Mouse (Mus musculus): ENCODE data around the gene Cbs. TPM values are rescaled to one million over a fixed set of nuclear protein-coding genes. Genes with fewer than 3 reads are reported as not detected.
A peak's percentile ranks its signal among the peaks of the same experiment; 100 is the strongest.

The Cbs gene
- polyA plus RNA-seq, 1 experiment, result 19.5 TPM

- Histone ChIP-seq H3K27me3 (ENCODE audit: control insufficient read depth, insufficient read depth, low read length, poor library complexity, severe bottlenecking) (no peaks in the 10 kb centered on the region), H3K9me3 (replicated peaks; ENCODE audit: control insufficient read depth, insufficient read depth, low read length, poor library complexity, severe bottlenecking) (no peaks in the 10 kb centered on the region)
- TF ChIP-seq EP300 (IDR thresholded peaks at IDR 0.05; ENCODE audit: insufficient read depth, low read depth, low read length) (no peak), CTCF (IDR thresholded peaks at IDR 0.05; ENCODE audit: low read depth, low read length) (no peak), POLR2A (IDR thresholded peaks at IDR 0.05; ENCODE audit: insufficient read depth, low read length) (no peak)
Measured at GRCm38 (mm10) chr17:31565141-31566056, 71.6 kb downstream of the Cbs start.

DNA sequence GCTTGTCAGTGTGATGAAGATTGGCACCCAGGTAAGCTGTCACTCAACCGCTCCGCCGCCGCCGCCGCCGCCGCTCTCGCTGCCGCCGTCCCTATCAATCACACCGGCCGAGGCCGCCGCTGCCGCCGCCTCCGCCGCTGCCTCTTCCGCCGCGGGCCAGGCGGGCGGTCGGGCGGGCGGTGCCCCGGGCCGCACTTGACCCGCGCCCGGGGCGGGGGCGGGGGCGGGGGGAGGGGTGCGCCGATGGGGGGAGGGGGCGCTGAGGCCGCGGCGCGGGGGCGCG lies 72.2 kb downstream of the Cbs start:
- Histone ChIP-seq H3K9ac (ENCODE audit: low read depth, poor library complexity, severe bottlenecking) (peak overlapping the region; percentile 98), H3K4me1 (ENCODE audit: control insufficient read depth, insufficient read depth, low read length) (peaks cover 2% of the 10 kb centered on the region), H3K27ac (ENCODE audit: insufficient read depth, low read length) (no peak overlapping the region), H3K27me3 (ENCODE audit: control insufficient read depth, insufficient read depth, low read length, poor library complexity, severe bottlenecking) (no peaks in the 10 kb centered on the region), H3K36me3 (ENCODE audit: control insufficient read depth, insufficient read depth, low read length, poor library complexity, severe bottlenecking) (no peaks in the 10 kb centered on the region), H3K9me3 (replicated peaks; ENCODE audit: control insufficient read depth, insufficient read depth, low read length, poor library complexity, severe bottlenecking) (no peaks in the 10 kb centered on the region), H3K4me3 (ENCODE audit: low read depth, low read length) (peak overlapping the region; percentile 94)
- TF ChIP-seq CTCF (IDR thresholded peaks at IDR 0.05; ENCODE audit: low read depth, low read length) (no peak), EP300 (IDR thresholded peaks at IDR 0.05; ENCODE audit: insufficient read depth, low read depth, low read length) (no peak), POLR2A (IDR thresholded peaks at IDR 0.05; ENCODE audit: insufficient read depth, low read length) (no peak)

More at GRCm38 (mm10) chr17:31565141-31566056, 71.6 kb downstream of the Cbs start:
- Histone ChIP-seq H3K9ac (ENCODE audit: low read depth, poor library complexity, severe bottlenecking) (peak overlapping the region; percentile 98), H3K4me1 (ENCODE audit: control insufficient read depth, insufficient read depth, low read length) (peaks cover 2% of the 10 kb centered on the region), H3K36me3 (ENCODE audit: control insufficient read depth, insufficient read depth, low read length, poor library complexity, severe bottlenecking) (no peaks in the 10 kb centered on the region), H3K27ac (ENCODE audit: insufficient read depth, low read length) (no peak overlapping the region), H3K4me3 (ENCODE audit: low read depth, low read length) (peak overlapping the region; percentile 94)

DNA sequence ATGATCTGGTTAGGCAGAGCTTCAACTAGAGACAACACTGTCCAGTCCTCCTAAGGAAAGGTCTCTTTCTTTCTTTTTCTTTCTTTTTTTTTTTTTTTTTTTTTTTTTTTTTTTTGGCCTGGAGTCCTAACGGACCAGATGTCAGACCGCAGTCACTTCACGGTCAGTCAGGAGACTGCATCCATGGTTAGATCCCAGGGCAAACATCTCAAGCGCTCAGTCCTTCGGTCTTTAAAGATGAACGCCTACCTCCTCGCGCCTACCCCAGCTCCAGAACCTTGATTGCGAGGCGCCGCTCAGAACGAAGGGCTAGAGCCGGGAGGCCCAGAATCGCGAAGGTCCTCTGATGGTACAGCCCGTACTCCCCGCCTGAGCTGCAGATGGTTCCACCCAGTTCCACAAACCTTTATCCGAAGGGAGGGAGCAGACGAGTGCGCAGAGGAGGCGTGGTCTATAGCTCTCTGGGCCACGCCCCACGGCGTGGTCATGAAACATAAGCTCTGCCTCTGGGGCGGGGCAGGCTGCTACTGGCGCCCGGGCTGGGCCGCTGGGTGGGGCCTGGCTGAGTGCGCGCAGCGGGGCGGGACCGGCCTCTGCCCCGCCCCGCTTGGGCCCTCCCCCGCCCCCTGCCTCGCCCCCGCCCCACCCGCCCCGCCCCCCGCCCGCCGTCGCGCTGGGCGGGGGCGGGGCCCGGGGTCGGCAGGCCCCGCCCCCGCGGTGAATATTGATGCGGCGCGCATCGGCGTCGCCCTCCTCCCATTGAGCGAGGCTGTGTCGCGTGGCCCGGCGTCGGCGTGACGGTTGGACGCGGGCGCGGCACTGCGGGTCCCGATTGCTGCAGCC lies 72.8 kb downstream of the Cbs start, which contains the start of gene Pknox1:
Gene Pknox1, plus strand, starts transcription at position 720 of the 843 bp plus-strand sequence.
- peaks cover 2% of the 10 kb centered on the region for H3K4me1 ChIP-seq (ENCODE audit: control insufficient read depth, insufficient read depth, low read length)
- H3K9me3 ChIP-seq (replicated peaks; ENCODE audit: control insufficient read depth, insufficient read depth, low read length, poor library complexity, severe bottlenecking), result no peaks in the 10 kb centered on the region
- no peak for TF ChIP-seq CTCF (IDR thresholded peaks at IDR 0.05; ENCODE audit: low read depth, low read length)
- peak; percentile 43 for TF ChIP-seq POLR2A (IDR thresholded peaks at IDR 0.05; ENCODE audit: insufficient read depth, low read length)
- H3K27me3 ChIP-seq (ENCODE audit: control insufficient read depth, insufficient read depth, low read length, poor library complexity, severe bottlenecking), result no peaks in the 10 kb centered on the region
- H3K36me3 ChIP-seq (ENCODE audit: control insufficient read depth, insufficient read depth, low read length, poor library complexity, severe bottlenecking), result no peaks in the 10 kb centered on the region
- peak within 1 kb of the TSS; percentile 98 for H3K9ac ChIP-seq (ENCODE audit: low read depth, poor library complexity, severe bottlenecking)
- H3K4me3 ChIP-seq (ENCODE audit: low read depth, low read length), result peak within 1 kb of the TSS; percentile 94
- peak within 1 kb of the TSS; percentile 51 for H3K27ac ChIP-seq (ENCODE audit: insufficient read depth, low read length)

DNA sequence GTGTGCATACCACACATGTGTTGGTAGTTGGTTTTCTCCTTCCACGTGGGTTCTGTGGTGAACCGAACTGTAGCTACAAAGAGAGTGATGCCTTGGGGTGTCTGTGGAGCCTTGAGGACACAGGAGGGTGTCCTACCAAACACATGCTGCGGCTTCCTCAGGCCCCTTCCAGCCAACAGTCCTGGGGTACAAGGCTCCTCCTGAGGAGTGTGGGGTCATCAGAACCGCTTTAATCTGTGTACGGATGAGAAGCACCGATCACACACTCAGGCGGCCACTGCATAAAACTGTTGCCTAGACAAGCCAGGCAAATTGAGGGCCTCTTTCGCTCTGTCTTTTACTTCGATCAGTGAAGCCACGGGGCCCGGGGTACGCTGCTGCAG lies 73.4 kb downstream of the Cbs start:
- Histone ChIP-seq H3K4me3 (ENCODE audit: low read depth, low read length) (peak overlapping the region; percentile 92), H3K4me1 (ENCODE audit: control insufficient read depth, insufficient read depth, low read length) (no peaks in the 10 kb centered on the region), H3K27me3 (ENCODE audit: control insufficient read depth, insufficient read depth, low read length, poor library complexity, severe bottlenecking) (no peaks in the 10 kb centered on the region), H3K9ac (ENCODE audit: low read depth, poor library complexity, severe bottlenecking) (peak overlapping the region; percentile 88), H3K9me3 (replicated peaks; ENCODE audit: control insufficient read depth, insufficient read depth, low read length, poor library complexity, severe bottlenecking) (no peaks in the 10 kb centered on the region), H3K36me3 (ENCODE audit: control insufficient read depth, insufficient read depth, low read length, poor library complexity, severe bottlenecking) (no peaks in the 10 kb centered on the region), H3K27ac (ENCODE audit: insufficient read depth, low read length) (peak overlapping the region; percentile 5)
- TF ChIP-seq CTCF (IDR thresholded peaks at IDR 0.05; ENCODE audit: low read depth, low read length) (no peak), POLR2A (IDR thresholded peaks at IDR 0.05; ENCODE audit: insufficient read depth, low read length) (no peak)

DNA sequence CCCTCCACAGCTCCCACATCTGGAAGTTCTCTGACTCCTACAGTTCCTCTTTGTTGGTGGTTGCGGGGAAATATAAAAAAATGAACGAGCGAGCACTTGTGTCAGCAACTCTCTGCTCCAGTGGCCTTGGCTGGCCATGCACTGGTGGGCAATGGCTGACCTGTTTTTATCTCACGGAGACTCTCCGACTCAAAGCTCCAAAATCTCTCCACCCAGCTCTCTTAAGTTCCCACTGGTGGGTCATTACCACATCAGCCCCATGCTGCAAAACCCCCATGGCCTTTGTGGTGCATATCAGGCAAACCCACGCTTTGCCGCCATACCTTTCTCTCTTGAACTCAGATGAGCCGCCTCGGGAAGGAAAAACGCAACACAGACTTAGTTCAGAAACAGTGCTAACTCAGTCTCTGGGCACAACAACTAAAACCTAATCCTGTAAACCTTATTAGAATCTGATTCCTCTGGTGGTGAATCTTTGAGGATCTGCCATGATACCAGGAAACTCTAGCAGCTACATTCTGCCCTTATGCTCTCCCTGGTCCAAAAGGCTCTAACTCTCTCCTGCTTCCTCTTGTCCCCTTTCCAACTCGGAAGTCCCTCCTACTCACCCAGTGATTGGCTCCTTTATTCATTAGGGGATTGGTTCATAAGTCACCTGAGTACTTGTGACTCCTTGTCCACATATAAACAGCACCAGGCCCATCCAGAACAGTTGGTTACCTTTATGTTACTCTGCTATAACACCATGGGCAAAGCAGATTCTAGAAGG lies 77.8 kb downstream of the Cbs start:
- peak overlapping the region; percentile 83 for H3K9ac ChIP-seq (ENCODE audit: low read depth, poor library complexity, severe bottlenecking)
- peaks cover 4% of the 10 kb centered on the region for H3K4me1 ChIP-seq (ENCODE audit: control insufficient read depth, insufficient read depth, low read length)
- no peaks in the 10 kb centered on the region for H3K36me3 ChIP-seq (ENCODE audit: control insufficient read depth, insufficient read depth, low read length, poor library complexity, severe bottlenecking)
- H3K9me3 ChIP-seq (replicated peaks; ENCODE audit: control insufficient read depth, insufficient read depth, low read length, poor library complexity, severe bottlenecking), result peaks cover 20% of the 10 kb centered on the region
- peak overlapping the region; percentile 95 for H3K4me3 ChIP-seq (ENCODE audit: low read depth, low read length)
- no peaks in the 10 kb centered on the region for H3K27me3 ChIP-seq (ENCODE audit: control insufficient read depth, insufficient read depth, low read length, poor library complexity, severe bottlenecking)
- no peak overlapping the region for H3K27ac ChIP-seq (ENCODE audit: insufficient read depth, low read length)
- TF ChIP-seq POLR2A (IDR thresholded peaks at IDR 0.05; ENCODE audit: insufficient read depth, low read length) (peak; percentile 77), EP300 (IDR thresholded peaks at IDR 0.05; ENCODE audit: insufficient read depth, low read depth, low read length) (no peak), CTCF (IDR thresholded peaks at IDR 0.05; ENCODE audit: low read depth, low read length) (no peak)

Other genes with a start within 250 kb of the Cbs start
- 24.0 and 25.0 TPM in 2 replicates for gene Wdr4, start 117.3 kb downstream of the Cbs start, polyA plus RNA-seq (2011; ENCODE audit: insufficient read depth, insufficient read length, low read depth, missing spikeins)
- 116 and 122 TPM in 2 replicates for gene Ndufv3, start 117.1 kb downstream of the Cbs start, polyA plus RNA-seq (2011; ENCODE audit: insufficient read depth, insufficient read length, low read depth, missing spikeins)
- gene Pknox1, start 72.5 kb downstream of the Cbs start, polyA plus RNA-seq (2011; ENCODE audit: insufficient read depth, insufficient read length, low read depth, missing spikeins), result 42.7 and 52.9 TPM in 2 replicates
- 461 and 463 TPM in 2 replicates for gene U2af1, start 21.7 kb upstream of the Cbs start, polyA plus RNA-seq (2011; ENCODE audit: insufficient read depth, insufficient read length, low read depth, missing spikeins)
- not detected in 2 replicates for gene Cryaa, start 40.6 kb upstream of the Cbs start, polyA plus RNA-seq (2011; ENCODE audit: insufficient read depth, insufficient read length, low read depth, missing spikeins)
- 45.1 and 48.4 TPM in 2 replicates for gene Sik1, start 218.6 kb upstream of the Cbs start, polyA plus RNA-seq (2011; ENCODE audit: insufficient read depth, insufficient read length, low read depth, missing spikeins)